Mouse (Mus musculus) liver, adult 2 months (tissue): Measurements from ENCODE around the gene Zc3hc1. TPM values are rescaled to one million over a fixed set of nuclear protein-coding genes. Genes with fewer than 3 reads are reported as not detected.
A peak's percentile ranks its signal among the peaks of the same experiment; 100 is the strongest.

ENCODE experiments used
- DNase-seq: peaks from one replicate; pipeline ENCODE4 v3.0.0-alpha.2; 2011; ENCODE audit warnings: low read depth, low spot score; ENCODE audit errors: extremely low read depth
- H3K27ac ChIP-seq: fragments of 200-500 bp; replicated peaks from 2 replicates; pipeline ENCODE4 v1.5.1; 2012; ENCODE audit warnings: low read depth, mild to moderate bottlenecking, control low read depth, inconsistent platforms, low read length; ENCODE audit not compliant: insufficient read depth
- H3K27me3 ChIP-seq: fragments of 200-500 bp; 2 replicates; pipeline ENCODE4 v1.6.1; 2012; ENCODE audit warnings: mild to moderate bottlenecking, moderate library complexity, low read length, inconsistent platforms; ENCODE audit not compliant: control insufficient read depth, insufficient read depth
- H3K36me3 ChIP-seq: fragments of 200-500 bp; 2 replicates; pipeline ENCODE4 v1.6.1; 2012; ENCODE audit warnings: low read length, inconsistent platforms; ENCODE audit not compliant: control insufficient read depth, insufficient read depth
- H3K4me1 ChIP-seq: fragments of 200-500 bp; 2 replicates; pipeline ENCODE4 v1.6.1; 2011; ENCODE audit warnings: low read length; ENCODE audit not compliant: control insufficient read depth, insufficient read depth
- H3K4me3 ChIP-seq: fragments of 200-500 bp; 2 replicates; pipeline ENCODE4 v1.5.1; 2011; ENCODE audit warnings: low read depth, mild to moderate bottlenecking, control low read depth, low read length, moderate library complexity; ENCODE audit not compliant: insufficient read depth
- H3K79me2 ChIP-seq: fragments of 200-500 bp; 2 replicates; pipeline ENCODE4 v1.6.1; 2012; ENCODE audit warnings: inconsistent platforms, mild to moderate bottlenecking, low read length, moderate library complexity; ENCODE audit not compliant: control insufficient read depth, insufficient read depth
- H3K9ac ChIP-seq: fragments of 200-500 bp; 2 replicates; pipeline ENCODE4 v1.6.1; 2012; ENCODE audit warnings: low read depth, mild to moderate bottlenecking, control low read depth, inconsistent platforms, low read length
- CTCF ChIP-seq: fragments of 200-500 bp; IDR thresholded peaks from 2 replicates; pipeline ENCODE4 v1.5.1; 2011; ENCODE audit warnings: low read depth, low read length, control low read depth
- POLR2A ChIP-seq: fragments of 200-500 bp; IDR thresholded peaks from 2 replicates; pipeline ENCODE4 v1.6.1; 2011; ENCODE audit warnings: low read length, control low read depth; ENCODE audit not compliant: insufficient read depth; ENCODE audit errors: extremely low read depth
- WGBS: fragments of 180-500 bp; shearing (Covaris S2); methylation state at CpG from one replicate; pipeline ENCODE4 v1.1.7; 2018; 5-methylcytosine and 5-hydroxymethylcytosine counted together
- polyA plus RNA-seq: library from polyadenylated mRNA; depleted of rRNA; stranded (reverse); fragments of >200 nt; gene quantifications from 2 replicates; pipeline ENCODE4 v1.2.3, GENCODE M21; 2012
- total RNA-seq: library from RNA; depleted of rRNA; stranded (reverse); fragments of >200 nt; gene quantifications from 2 replicates; pipeline ENCODE4 v1.2.3, GENCODE M21; 2014

Zc3hc1 gene
- total and polyA plus RNA-seq, 2 experiments = 7.3 to 8.2 TPM

DNA sequence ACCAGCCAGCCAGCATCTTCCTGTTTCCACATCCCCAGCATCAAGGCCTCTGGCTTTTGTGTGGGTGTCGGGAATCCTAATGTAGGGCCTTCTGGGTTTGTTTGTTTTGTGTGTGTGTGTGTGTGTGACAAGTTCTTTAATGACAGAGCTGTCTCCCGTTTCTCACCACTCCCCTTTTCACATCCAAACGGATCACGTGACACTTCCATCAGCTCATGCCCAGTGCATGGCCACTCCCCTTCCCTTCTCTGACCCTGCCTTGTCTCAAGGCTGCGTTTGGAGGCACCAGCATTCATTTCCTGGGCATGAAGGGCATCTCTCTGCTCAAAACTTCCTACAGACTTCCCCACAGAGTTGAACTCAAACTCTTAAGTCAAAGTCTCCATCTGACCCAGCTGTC, 27.0 kb downstream of the Zc3hc1 start:
- WGBS = 36% methylated on average over 5 of the region's 5 CpGs
- H3K79me2 ChIP-seq = no peaks in the 10 kb centered on the region
- H3K27me3 ChIP-seq = no peaks in the 10 kb centered on the region
- DNase-seq = no peak
- TF ChIP-seq CTCF (no peak), POLR2A (no peak)
- H3K4me1 ChIP-seq = no peaks in the 10 kb centered on the region
- H3K9ac ChIP-seq = no peak overlapping the region
- no peak overlapping the region for H3K27ac ChIP-seq
- no peak overlapping the region for H3K4me3 ChIP-seq
- H3K36me3 ChIP-seq = peaks cover 21% of the 10 kb centered on the region

GRCm38 (mm10) chr6:30359762-30360509, 30.9 kb downstream of the Zc3hc1 start:
- H3K4me3 ChIP-seq = no peak overlapping the region
- no peak for TF ChIP-seq POLR2A
- no peak for TF ChIP-seq CTCF
- no peaks in the 10 kb centered on the region for H3K79me2 ChIP-seq
- no peaks in the 10 kb centered on the region for H3K27me3 ChIP-seq
- H3K4me1 ChIP-seq = peaks cover 6% of the 10 kb centered on the region
- 0 out of 2 replicates have a peak, but pooled peaks cover 2% of the 10 kb centered on the region for H3K36me3 ChIP-seq
- no peak for DNase-seq
- H3K9ac ChIP-seq = no peak overlapping the region
- 78% methylated on average over 12 of the region's 12 CpGs for WGBS
- H3K27ac ChIP-seq = no peak overlapping the region

- no peaks in the 10 kb centered on the region for H3K36me3 ChIP-seq
- H3K9ac ChIP-seq = no peak overlapping the region
- TF ChIP-seq CTCF (peak; percentile 78), POLR2A (no peak)
- no peak overlapping the region for H3K27ac ChIP-seq
- 12% methylated on average over 9 of the region's 9 CpGs for WGBS
- no peak overlapping the region for H3K4me3 ChIP-seq
- H3K4me1 ChIP-seq = peaks cover 6% of the 10 kb centered on the region
- H3K79me2 ChIP-seq = no peaks in the 10 kb centered on the region
- peak; percentile 56 for DNase-seq
- no peaks in the 10 kb centered on the region for H3K27me3 ChIP-seq
Measured at GRCm38 (mm10) chr6:30357561-30358177, 33.2 kb downstream of the Zc3hc1 start.

- Histone ChIP-seq H3K27ac (0 out of 2 replicates have a peak overlapping the region, but pooled peaks have one; percentile 5), H3K36me3 (no peaks in the 10 kb centered on the region), H3K4me1 (peaks cover 6% of the 10 kb centered on the region), H3K9ac (no peak overlapping the region), H3K4me3 (peak overlapping the region; percentile 17; the same call in 1 of the 2 replicates), H3K27me3 (no peaks in the 10 kb centered on the region), H3K79me2 (no peaks in the 10 kb centered on the region)
- TF ChIP-seq POLR2A (no peak), CTCF (peak; percentile 57)
- 36% methylated on average over 12 of the region's 12 CpGs for WGBS
- peak; percentile 84 for DNase-seq
Measured at GRCm38 (mm10) chr6:30356680-30357079, 34.1 kb downstream of the Zc3hc1 start.

DNA sequence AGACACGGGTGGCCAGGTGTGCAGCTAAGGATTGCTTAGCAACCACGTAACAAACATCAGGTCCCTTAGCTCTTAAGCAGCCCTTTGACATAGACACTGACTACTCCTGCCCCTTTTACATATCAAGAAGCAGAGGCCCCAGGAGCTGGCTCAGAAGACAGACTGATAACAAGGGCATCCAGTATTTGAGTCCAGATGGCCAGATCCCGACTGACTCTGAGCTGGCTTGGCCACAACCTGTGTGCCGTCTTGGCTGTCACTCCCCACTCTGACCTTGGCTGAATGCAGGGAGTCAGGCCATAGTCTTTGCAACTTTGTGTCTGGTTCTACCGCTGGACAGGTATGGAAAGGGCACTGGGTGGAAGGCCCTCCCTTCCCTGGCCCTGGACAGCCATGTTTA, 34.7 kb downstream of the Zc3hc1 start:
- 52% methylated on average over 5 of the region's 5 CpGs for WGBS
- Histone ChIP-seq H3K4me1 (peaks cover 6% of the 10 kb centered on the region), H3K9ac (no peak overlapping the region), H3K4me3 (no peak overlapping the region), H3K27ac (0 out of 2 replicates have a peak overlapping the region, but pooled peaks have one; percentile 5), H3K36me3 (no peaks in the 10 kb centered on the region), H3K27me3 (no peaks in the 10 kb centered on the region), H3K79me2 (no peaks in the 10 kb centered on the region)
- DNase-seq = peak; percentile 87
- TF ChIP-seq POLR2A = no peak
- no peak for TF ChIP-seq CTCF

DNA sequence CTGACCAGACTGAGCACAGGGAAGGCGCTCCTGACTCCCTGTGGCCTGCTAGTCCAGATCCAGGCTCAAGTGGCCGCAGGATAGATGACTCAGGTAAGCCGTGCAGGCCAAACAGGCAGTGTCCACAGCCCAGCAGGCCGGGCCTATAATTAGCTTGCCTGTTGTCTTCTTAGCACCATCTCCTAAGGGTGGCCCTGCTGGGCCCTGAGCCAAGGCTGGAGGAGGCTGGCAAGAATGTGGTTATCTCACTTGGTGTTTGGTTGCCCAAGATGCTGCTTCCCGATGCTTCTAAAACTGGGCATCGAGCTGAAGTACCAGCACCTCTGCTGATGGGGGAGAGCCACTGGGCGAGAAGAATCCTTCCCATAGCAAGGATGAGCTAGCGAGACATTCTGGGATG, 35.1 kb downstream of the Zc3hc1 start:
- H3K27ac ChIP-seq = no peak overlapping the region
- DNase-seq = no peak

More for the DNA sequence above, 35.1 kb downstream of the Zc3hc1 start:
- Histone ChIP-seq H3K79me2 (no peaks in the 10 kb centered on the region), H3K36me3 (no peaks in the 10 kb centered on the region), H3K27me3 (no peaks in the 10 kb centered on the region), H3K4me1 (peaks cover 6% of the 10 kb centered on the region), H3K4me3 (no peak overlapping the region), H3K9ac (no peak overlapping the region)
- 92% methylated on average over 8 of the region's 8 CpGs for WGBS
- no peak for TF ChIP-seq POLR2A
- no peak for TF ChIP-seq CTCF
